ENCODE assay signal across 22 mouse cellular contexts in the genomic region with DNA sequence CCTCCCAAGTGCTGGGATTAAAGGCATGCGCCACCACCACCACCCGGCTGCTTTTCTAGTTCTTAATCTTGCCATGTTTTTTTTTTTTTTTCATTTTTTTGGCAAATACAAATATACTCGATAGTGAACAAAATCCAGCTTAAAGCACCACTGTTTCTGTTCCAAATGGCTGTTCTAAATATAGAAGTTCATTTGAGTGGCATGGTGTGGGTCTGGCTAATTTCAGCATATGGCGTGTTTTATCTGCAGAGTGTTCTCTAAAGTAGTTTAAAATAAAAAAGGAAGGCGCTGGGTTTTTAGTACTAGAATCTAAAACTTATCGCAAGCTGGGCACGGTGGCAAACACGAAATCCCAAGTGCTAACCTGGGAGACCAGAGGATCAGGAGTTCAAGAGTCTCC. TPM values are rescaled to one million over a fixed set of nuclear protein-coding genes. Genes with fewer than 3 reads are reported as not detected.
DNase-seq lines count a peak whose midpoint lies in the region; ATAC-seq lines count a peak whose summit lies in the region.
"Had no signal": no experiment of that assay in that cellular context is flagged by ENCODE, and none has a peak within 500 bp of the region (broad histone marks: within the 10 kb centered on the region; RNA-seq: fewer than 3 reads in every experiment).

No protein-coding gene starts in this region.

- no peaks in the 10 kb centered on the region for H3K27me3 ChIP-seq in heart, embryonic 14.5 days (ENCODE audit: control insufficient read depth, insufficient read depth, low read length)
- H3K27me3 ChIP-seq: embryonic facial prominence, embryonic 15.5 days; hindbrain, embryonic 12.5 days had no signal

- H3K4me2 ChIP-seq in heart, embryonic 14.5 days (ENCODE audit: low read length): no peak overlapping the region
- H3K4me2 ChIP-seq: embryonic facial prominence, embryonic 15.5 days; hindbrain, embryonic 12.5 days had no signal

- no peak overlapping the region for H3K9ac ChIP-seq in heart, embryonic 14.5 days (ENCODE audit: low read length)
- H3K9ac ChIP-seq: embryonic facial prominence, embryonic 15.5 days; hindbrain, embryonic 12.5 days had no signal

- no peak overlapping the region for H3K4me3 ChIP-seq in heart, embryonic 14.5 days (ENCODE audit: control insufficient read depth in 1 of 2, insufficient read depth in 1 of 2, low read depth in 1 of 2, low read length in 2 of 2)
- H3K4me3 ChIP-seq: embryonic facial prominence, embryonic 15.5 days; erythroblast, embryonic 14.5 days; forebrain, embryonic 10.5 days; hindbrain, embryonic 12.5 days had no signal

- no peaks in the 10 kb centered on the region for H3K9me3 ChIP-seq in heart, embryonic 14.5 days (ENCODE audit: control insufficient read depth, low read length)
- H3K9me3 ChIP-seq: embryonic facial prominence, embryonic 15.5 days; forebrain, embryonic 10.5 days; G1E; hindbrain, embryonic 12.5 days had no signal

- H3K4me1 ChIP-seq in heart, embryonic 14.5 days (ENCODE audit: control insufficient read depth in 2 of 2, insufficient read depth in 2 of 2, low read length in 2 of 2): 0 out of 4 replicates have a peak, but pooled peaks cover 2 to 8% of the 10 kb centered on the region in 2 experiments
- H3K4me1 ChIP-seq: embryonic facial prominence, embryonic 15.5 days had no signal

- no peak for DNase-seq in heart, postnatal 14 days
- peak; percentile 34 for DNase-seq in layer of hippocampus, adult 9-11 months
- DNase-seq in layer of hippocampus, adult 9-10 months (ENCODE audit: low spot score): no peak
- peak; percentile 65 for DNase-seq in brain, adult 2 months (ENCODE audit: low read depth, low spot score)
- DNase-seq in cerebellum, postnatal 36 days: no peak
- DNase-seq: adrenal gland, postnatal 10 days; cerebellum, adult 11-12 months; cerebellum, adult 9-11 months; embryo, embryonic 11 days; gastrocnemius, postnatal 10 days; heart, postnatal 4 days; kidney, adult 8-10 months had no signal

- 43% methylated on average over 8 of the region's 8 CpGs for WGBS in heart, embryonic 14.5 days

- no peak for ATAC-seq in heart, embryonic 14.5 days (ENCODE audit: insufficient number of reproducible peaks, insufficient read depth, low FRiP score, low read depth)
- ATAC-seq: forebrain, embryonic 14.5 days; hindbrain, embryonic 16.5 days; inflammation-experienced regulatory T-cells, adult 6 months; intestine, postnatal 0 days had no signal

- intact Hi-C loops in heart, postnatal 14 days (cut with DNase I): loop anchor here (5.0 to 10.0 kb wide), 3 partner anchors 58 to 550 kb away; a partner anchor contains a TSS

- H3K27ac ChIP-seq in heart, embryonic 14.5 days (replicated peaks in 1 of 2; ENCODE audit: control insufficient read depth in 1 of 2, insufficient read depth in 1 of 2, low read depth in 2 of 2, low read length in 2 of 2): peak overlapping the region; percentile 20 to 69
- H3K27ac ChIP-seq: embryonic facial prominence, embryonic 15.5 days; forebrain, embryonic 10.5 days; hindbrain, embryonic 12.5 days had no signal

- peaks cover 20% of the 10 kb centered on the region for H3K36me3 ChIP-seq in heart, embryonic 14.5 days (ENCODE audit: control insufficient read depth, insufficient read depth, low read length)

RNA-seq across cellular contexts. Expression of a gene that starts 40.0 kb away (rescaled TPM):
- 16.7 and 19.0 TPM in 2 replicates for polyA plus RNA-seq in heart, embryonic 14.5 days (2014; fragmentation: Nextera tagmentation; extraction: Ambion mirVana)
- 10 to 100 TPM; 19.6 to 23.4 TPM for total RNA-seq in heart, postnatal 14 days (2021)

RNA-seq across cellular contexts. Expression of a gene that starts 59.3 kb away (rescaled TPM):
- polyA plus RNA-seq in heart, embryonic 14.5 days (2014; fragmentation: Nextera tagmentation; extraction: Ambion mirVana): 18.4 and 21.1 TPM in 2 replicates
- total RNA-seq in heart, postnatal 14 days (2021): 10 to 100 TPM; 17.6 to 18.0 TPM

Comparison
In these comparisons a context has a peak if more than half of its experiments do, and no peak if none do; other contexts are left out.
1. DNase-seq: peak in layer of hippocampus, adult 9-11 months (single experiment) and brain, adult 2 months (single experiment); none in heart, postnatal 14 days (0 of 2), layer of hippocampus, adult 9-10 months (single experiment) and cerebellum, postnatal 36 days (0 of 2).